Mouse (Mus musculus): ENCODE measurements around the gene Olfr211.

GRCm38 (mm10) chr6:116440849-116441248, 48.0 kb upstream of the Olfr211 start:
- TF ChIP-seq POLR2A (IDR thresholded peaks at IDR 0.05; ENCODE audit: insufficient read depth, low read depth, low read length) (no peak), CTCF (IDR thresholded peaks at IDR 0.05) (no peak)
